Mouse (Mus musculus): ENCODE measurements around the gene Ncaph. TPM values are rescaled to one million over a fixed set of nuclear protein-coding genes. Genes with fewer than 3 reads are reported as not detected.
A peak's percentile ranks its signal among the peaks of the same experiment; 100 is the strongest.
"Not testable (repeated sequence)": the region's sequence is repeated elsewhere in the genome, so short reads cannot be mapped to it uniquely, and the experiment has no call there.

Ncaph gene
- polyA plus RNA-seq, 1 experiment from 2014 or later = 59.3 TPM

DNA sequence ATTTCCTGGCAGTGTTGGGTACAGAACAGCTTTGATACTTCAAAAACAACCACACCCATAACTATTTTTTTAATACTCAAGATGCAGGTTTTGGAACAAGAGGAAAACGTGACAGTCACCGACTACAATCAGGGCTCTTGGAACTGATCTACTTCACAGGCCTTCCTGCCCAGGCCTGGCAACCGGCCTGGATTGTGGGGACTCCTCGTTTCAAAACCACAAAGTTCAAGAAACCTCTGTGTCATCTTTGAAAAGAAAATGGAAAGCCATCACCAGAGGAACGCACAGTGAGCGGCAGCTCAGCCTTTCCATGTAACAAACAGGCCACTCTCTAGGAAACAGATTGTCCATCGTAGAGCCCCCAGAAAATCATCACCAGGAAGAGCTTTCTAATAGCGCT is 5.3 kb upstream of the Ncaph start:
- H3K9me3 ChIP-seq (replicated peaks) = no peaks in the 10 kb centered on the region
- H3K27me3 ChIP-seq = no peaks in the 10 kb centered on the region
- H3K4me1 ChIP-seq (replicated peaks) = peaks cover 75% of the 10 kb centered on the region
- 85% methylated on average over 8 of the region's 8 CpGs for WGBS (ENCODE audit: insufficient replicate concordance)
- H3K27ac ChIP-seq = no peak overlapping the region
- DNase-seq (no peak), ATAC-seq (ENCODE audit: low read depth) (no peak)
- no peak overlapping the region for H3K9ac ChIP-seq
- H3K4me3 ChIP-seq (replicated peaks) = no peak overlapping the region
- peaks cover 36% of the 10 kb centered on the region for H3K36me3 ChIP-seq
- no peak overlapping the region for H3K4me2 ChIP-seq

DNA sequence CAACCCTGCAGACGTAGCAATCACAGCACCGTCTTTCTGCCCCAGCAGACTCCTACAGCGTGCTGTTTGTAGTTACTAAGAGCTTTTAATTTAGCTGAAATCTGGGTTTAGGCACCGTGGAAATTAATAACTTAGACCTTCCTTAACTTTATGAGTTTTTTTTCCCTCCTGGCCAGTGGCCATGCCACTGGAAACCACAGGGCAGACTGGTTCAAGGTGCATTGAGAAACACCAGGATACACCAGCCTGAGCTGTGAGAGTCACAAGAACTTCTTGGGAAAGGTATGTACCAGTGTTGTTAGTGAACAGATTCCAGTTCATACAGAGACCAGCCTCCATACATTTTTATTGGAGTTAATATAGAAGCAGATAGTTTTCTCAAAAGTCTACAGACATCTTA is 4.7 kb upstream of the Ncaph start:
- no peaks in the 10 kb centered on the region for H3K27me3 ChIP-seq
- H3K36me3 ChIP-seq = peaks cover 36% of the 10 kb centered on the region
- H3K9ac ChIP-seq = no peak overlapping the region
- DNase-seq (no peak), ATAC-seq (ENCODE audit: low read depth) (no peak)
- H3K4me2 ChIP-seq = no peak overlapping the region
- H3K4me3 ChIP-seq (replicated peaks) = no peak overlapping the region
- WGBS (ENCODE audit: insufficient replicate concordance) = 87% methylated on average over 4 of the region's 4 CpGs
- H3K4me1 ChIP-seq (replicated peaks) = peaks cover 69% of the 10 kb centered on the region
- no peak overlapping the region for H3K27ac ChIP-seq
- H3K9me3 ChIP-seq (replicated peaks) = no peaks in the 10 kb centered on the region

DNA sequence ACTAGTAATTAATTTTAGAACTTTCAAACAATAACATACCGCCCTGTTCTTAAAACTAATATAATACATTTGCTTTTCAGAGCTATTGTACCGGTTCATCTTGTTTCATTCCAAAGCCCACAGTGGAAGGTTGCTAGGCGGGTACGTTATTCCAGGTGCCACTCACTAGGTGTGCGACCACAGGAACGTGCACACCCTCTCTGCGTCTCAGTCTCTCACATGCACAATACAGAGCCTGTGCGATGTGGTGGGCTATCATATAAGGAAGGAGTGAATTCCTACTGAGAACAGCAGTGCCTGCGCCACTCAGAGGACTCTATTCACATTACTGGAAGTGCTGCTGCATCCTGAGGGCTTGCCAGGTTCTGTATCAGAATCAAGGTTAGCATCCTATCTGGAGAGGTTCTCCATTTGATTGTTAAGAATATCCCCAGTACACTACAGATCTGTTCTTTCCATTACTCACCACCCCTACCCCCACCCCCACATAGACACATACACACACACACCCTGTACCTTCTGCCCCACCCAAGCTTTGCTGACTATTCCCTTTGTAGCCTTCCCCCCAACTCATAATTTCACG is 4.2 kb upstream of the Ncaph start:
- Histone ChIP-seq H3K4me3 (replicated peaks) (no peak overlapping the region), H3K36me3 (peaks cover 36% of the 10 kb centered on the region), H3K4me2 (no peak overlapping the region), H3K27me3 (no peaks in the 10 kb centered on the region), H3K9ac (peak overlapping the region; percentile 36; the same call in 1 of the 2 replicates), H3K9me3 (replicated peaks) (no peaks in the 10 kb centered on the region), H3K27ac (peak overlapping the region; percentile 13; the same call in 1 of the 2 replicates), H3K4me1 (replicated peaks) (peaks cover 71% of the 10 kb centered on the region)
- DNase-seq (no peak), ATAC-seq (ENCODE audit: low read depth) (no peak)
- WGBS (ENCODE audit: insufficient replicate concordance) = 82% methylated on average over 10 of the region's 10 CpGs

DNA sequence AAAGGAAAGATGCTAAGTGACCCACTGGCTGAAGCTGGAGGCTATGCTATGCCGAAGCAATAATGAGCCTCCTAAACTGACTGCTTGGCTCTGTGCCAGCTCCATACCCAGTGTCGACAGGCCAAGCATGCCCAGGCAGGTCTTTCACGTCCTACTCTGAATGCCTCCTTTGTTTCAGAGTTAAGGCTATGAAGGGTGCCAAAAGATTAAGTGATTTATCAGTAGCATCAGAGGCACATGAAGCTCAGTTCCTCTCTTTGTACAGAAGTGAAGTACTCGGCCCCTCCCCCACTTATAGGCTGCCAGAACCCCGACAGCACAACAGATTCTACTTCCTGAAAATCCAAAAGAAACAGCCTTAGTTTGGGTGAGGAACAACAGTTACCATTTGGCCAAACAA is 3.2 kb upstream of the Ncaph start:
- H3K9ac ChIP-seq = 0 out of 2 replicates have a peak overlapping the region, but pooled peaks have one; percentile 4
- H3K36me3 ChIP-seq = peaks cover 36% of the 10 kb centered on the region
- ATAC-seq (ENCODE audit: low read depth) (no peak), DNase-seq (no peak)
- no peak overlapping the region for H3K27ac ChIP-seq
- no peak overlapping the region for H3K4me3 ChIP-seq (replicated peaks)
- 19% methylated on average over 5 of the region's 5 CpGs for whole genome bisulfite sequencing (ENCODE audit: insufficient replicate concordance)
- H3K4me1 ChIP-seq (replicated peaks) = peaks cover 71% of the 10 kb centered on the region
- no peaks in the 10 kb centered on the region for H3K9me3 ChIP-seq (replicated peaks)
- no peak overlapping the region for H3K4me2 ChIP-seq
- no peaks in the 10 kb centered on the region for H3K27me3 ChIP-seq

DNA sequence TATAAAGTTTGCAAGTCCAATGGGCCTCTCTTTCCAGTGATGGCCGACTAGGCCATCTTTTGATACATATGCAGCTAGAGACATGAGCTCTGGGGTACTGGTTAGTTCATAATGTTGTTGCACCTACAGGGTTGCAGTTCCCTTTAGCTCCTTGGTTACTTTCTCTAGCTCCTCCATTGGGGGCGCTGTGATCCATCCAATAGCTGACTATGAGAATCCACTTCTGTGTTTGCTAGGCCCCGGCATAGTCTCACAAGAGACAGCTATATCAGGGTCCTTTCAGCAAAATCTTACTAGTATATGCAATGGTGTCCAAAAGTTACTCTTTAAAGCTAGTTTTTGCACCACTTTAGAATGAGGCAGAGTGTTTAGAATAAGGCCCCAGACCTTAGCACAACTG is 1.5 kb upstream of the Ncaph start:
- H3K27me3 ChIP-seq; H3K4me2 ChIP-seq; ATAC-seq (ENCODE audit: low read depth); H3K9ac ChIP-seq; H3K27ac ChIP-seq; H3K4me3 ChIP-seq (replicated peaks); H3K9me3 ChIP-seq (replicated peaks); DNase-seq: not testable (repeated sequence)
- 26% methylated on average over 3 of the region's 3 CpGs for WGBS (ENCODE audit: insufficient replicate concordance)
- peaks cover 70% of the 10 kb centered on the region for H3K4me1 ChIP-seq (replicated peaks)
- H3K36me3 ChIP-seq = peaks cover 19% of the 10 kb centered on the region

DNA sequence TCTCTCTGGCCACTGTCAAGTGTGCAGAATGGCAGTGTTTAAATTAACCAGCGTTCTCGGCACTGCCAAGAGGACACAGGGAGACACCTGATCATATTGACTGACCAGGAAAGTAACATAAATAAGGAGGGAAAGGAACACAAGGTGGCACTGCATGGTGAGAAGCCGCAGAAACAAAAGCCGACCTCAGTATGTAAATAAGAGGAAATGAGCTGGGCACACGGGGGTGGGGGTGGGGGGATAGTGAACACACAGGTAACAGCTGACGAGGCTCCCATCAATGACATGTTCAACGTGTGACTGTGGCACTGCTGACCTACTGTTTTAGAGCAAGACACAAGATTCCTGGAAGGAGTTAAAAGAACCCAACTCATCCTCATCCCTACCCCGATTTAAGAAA is 2.4 kb downstream of the Ncaph start:
- Histone ChIP-seq H3K4me2 (peak overlapping the region; percentile 73), H3K36me3 (peaks cover 21% of the 10 kb centered on the region), H3K4me1 (replicated peaks) (peaks cover 55% of the 10 kb centered on the region), H3K27me3 (no peaks in the 10 kb centered on the region), H3K9ac (peak overlapping the region; percentile 82), H3K27ac (no peak overlapping the region), H3K9me3 (replicated peaks) (no peaks in the 10 kb centered on the region), H3K4me3 (replicated peaks) (peak overlapping the region; percentile 73)
- 59% methylated on average over 8 of the region's 8 CpGs for WGBS (ENCODE audit: insufficient replicate concordance)
- DNase-seq (no peak), ATAC-seq (ENCODE audit: low read depth) (no peak)

DNA sequence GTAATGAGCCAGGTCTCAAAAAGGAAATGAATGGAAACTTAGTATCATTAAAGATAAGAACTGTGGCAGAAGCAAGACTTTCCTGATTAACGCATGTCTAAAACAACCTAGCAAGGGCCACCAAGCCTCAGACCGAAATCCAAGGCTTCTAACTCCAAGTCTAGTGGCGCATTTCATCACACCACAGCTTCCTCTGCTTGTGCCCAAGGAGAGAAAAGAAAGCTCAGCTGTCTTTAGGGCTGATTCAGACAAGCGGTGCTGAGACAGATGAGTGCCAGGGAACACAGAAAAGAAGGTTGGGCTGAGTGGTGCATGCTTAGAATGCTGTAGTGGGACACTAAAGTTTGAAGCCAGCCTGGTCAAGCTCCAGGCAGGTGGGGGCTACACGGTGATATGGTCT is 4.8 kb downstream of the Ncaph start:
- Histone ChIP-seq H3K9me3 (replicated peaks) (no peaks in the 10 kb centered on the region), H3K36me3 (peaks cover 46% of the 10 kb centered on the region), H3K4me1 (replicated peaks) (peaks cover 44% of the 10 kb centered on the region), H3K27ac (peak overlapping the region; percentile 11; the same call in 1 of the 2 replicates), H3K4me2 (no peak overlapping the region), H3K9ac (no peak overlapping the region), H3K4me3 (replicated peaks) (no peak overlapping the region), H3K27me3 (no peaks in the 10 kb centered on the region)
- DNase-seq = no peak
- ATAC-seq (ENCODE audit: low read depth) = no peak
- whole genome bisulfite sequencing (ENCODE audit: insufficient replicate concordance) = 61% methylated on average over 5 of the region's 5 CpGs

DNA sequence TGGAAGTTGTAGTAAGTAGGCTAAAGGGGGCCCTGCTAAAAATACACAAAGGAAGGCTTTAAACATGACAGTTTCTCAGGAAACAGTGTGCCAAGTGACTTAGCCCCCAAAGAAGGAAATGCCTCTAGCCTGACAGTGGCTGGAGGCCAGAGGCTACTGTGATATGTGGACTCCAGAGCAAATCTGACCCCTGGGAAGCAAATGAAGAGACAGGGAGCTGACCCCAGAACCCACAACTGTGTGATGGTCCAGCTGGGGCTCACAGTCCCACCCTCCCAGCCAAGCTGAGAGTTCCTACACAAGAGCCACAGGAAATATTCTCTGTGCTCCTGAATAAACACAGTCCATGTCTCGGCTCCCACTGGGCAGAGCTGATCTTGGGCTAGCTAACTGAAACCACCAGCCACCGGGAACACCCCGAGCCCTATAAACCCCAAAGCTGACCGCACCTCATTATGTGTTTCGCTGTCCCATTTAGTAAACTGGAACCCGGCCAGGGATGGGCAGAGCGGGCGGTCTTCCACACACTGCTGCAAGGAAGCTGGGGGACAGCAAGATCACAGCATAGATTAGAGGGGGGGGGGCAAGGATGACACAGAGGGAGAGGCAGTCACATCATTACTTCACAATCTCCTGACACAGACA is 12.0 kb downstream of the Ncaph start:
- no peak for ATAC-seq (ENCODE audit: low read depth)
- Histone ChIP-seq H3K27me3 (no peaks in the 10 kb centered on the region), H3K36me3 (peaks cover 99% of the 10 kb centered on the region), H3K9ac (no peak overlapping the region), H3K4me1 (replicated peaks) (no peaks in the 10 kb centered on the region), H3K4me3 (replicated peaks) (no peak overlapping the region), H3K27ac (no peak overlapping the region), H3K4me2 (no peak overlapping the region), H3K9me3 (replicated peaks) (no peaks in the 10 kb centered on the region)
- 93% methylated on average over 8 of the region's 8 CpGs for WGBS (ENCODE audit: insufficient replicate concordance)
- no peak for DNase-seq

DNA sequence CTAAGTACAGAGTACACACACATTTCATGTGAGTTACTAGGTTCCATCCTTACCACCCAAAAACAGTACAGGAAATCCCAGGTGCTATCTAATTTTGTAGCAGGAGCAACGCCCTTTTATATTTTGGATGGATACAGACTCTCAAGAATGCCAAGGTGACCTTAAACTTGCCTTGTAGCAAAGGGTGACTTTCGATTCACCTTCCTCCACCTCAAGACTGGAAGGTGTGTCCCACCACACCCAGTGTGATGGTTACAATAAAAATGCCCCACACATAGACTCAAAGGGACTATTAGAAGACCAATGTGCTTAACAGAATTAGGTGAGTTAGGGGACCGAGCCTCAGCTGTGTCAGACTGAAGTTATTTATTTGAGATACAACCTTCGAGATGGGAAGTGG is 24.8 kb downstream of the Ncaph start:
- Histone ChIP-seq H3K4me3 (replicated peaks) (no peak overlapping the region), H3K4me2 (no peak overlapping the region), H3K27ac (no peak overlapping the region), H3K27me3 (no peaks in the 10 kb centered on the region), H3K9ac (no peak overlapping the region), H3K4me1 (replicated peaks) (no peaks in the 10 kb centered on the region), H3K36me3 (peaks cover 99% of the 10 kb centered on the region), H3K9me3 (replicated peaks) (no peaks in the 10 kb centered on the region)
- WGBS (ENCODE audit: insufficient replicate concordance) = 94% methylated on average over 4 of the region's 4 CpGs
- DNase-seq (no peak), ATAC-seq (ENCODE audit: low read depth) (no peak)

DNA sequence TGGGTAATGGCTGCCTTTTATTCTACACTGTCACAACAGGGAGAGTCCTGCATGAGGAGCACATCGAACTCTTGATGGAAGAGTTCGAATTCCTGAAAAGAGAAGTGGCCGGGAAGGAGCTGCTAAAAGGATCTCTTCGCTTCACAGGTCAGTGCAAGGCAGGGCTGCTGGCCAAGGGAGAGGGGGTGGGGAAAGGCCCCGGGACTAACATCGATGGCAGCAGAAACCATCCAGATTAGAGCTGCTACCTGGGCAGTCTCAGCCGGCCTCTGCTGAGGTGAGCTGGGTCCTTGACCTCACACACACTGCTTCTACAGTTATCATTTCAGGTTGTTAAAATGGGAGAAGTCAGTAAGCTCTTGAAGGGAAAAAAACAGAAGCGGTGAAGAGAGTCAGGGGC is 41.8 kb downstream of the Ncaph start:
- no peak overlapping the region for H3K4me2 ChIP-seq
- H3K27me3 ChIP-seq = no peaks in the 10 kb centered on the region
- WGBS (ENCODE audit: insufficient replicate concordance) = 75% methylated on average over 8 of the region's 8 CpGs
- no peak overlapping the region for H3K9ac ChIP-seq
- no peak overlapping the region for H3K27ac ChIP-seq
- H3K9me3 ChIP-seq (replicated peaks) = no peaks in the 10 kb centered on the region
- no peak overlapping the region for H3K4me3 ChIP-seq (replicated peaks)
- no peak for ATAC-seq (ENCODE audit: low read depth)
- DNase-seq = no peak
- H3K4me1 ChIP-seq (replicated peaks) = no peaks in the 10 kb centered on the region
- H3K36me3 ChIP-seq = peaks cover 16% of the 10 kb centered on the region

DNA sequence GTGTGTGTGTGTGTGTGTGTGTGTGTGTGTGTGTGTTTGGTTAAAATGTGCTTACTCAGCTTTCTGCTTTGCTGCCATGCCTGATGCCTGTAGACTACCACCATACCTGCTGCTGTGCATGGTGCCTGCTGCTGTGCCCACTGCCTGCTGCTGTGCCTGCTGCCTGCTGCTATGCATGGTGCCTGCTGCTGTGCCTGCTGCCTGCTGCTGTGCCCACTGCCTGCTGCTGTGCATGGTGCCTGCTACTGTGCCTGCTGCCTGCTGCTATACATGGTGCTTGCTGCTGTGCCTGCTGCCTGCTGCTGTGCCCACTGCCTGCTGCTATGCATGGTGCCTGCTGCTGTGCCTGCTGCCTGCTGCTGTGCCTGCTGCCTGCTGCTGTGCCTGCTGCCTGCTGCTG is 43.6 kb downstream of the Ncaph start:
- H3K9ac ChIP-seq; DNase-seq; H3K9me3 ChIP-seq (replicated peaks); H3K4me2 ChIP-seq; H3K4me3 ChIP-seq (replicated peaks); ATAC-seq (ENCODE audit: low read depth); H3K4me1 ChIP-seq (replicated peaks); H3K27ac ChIP-seq; H3K27me3 ChIP-seq: not testable (repeated sequence)
- peaks cover 21% of the 10 kb centered on the region for H3K36me3 ChIP-seq

DNA sequence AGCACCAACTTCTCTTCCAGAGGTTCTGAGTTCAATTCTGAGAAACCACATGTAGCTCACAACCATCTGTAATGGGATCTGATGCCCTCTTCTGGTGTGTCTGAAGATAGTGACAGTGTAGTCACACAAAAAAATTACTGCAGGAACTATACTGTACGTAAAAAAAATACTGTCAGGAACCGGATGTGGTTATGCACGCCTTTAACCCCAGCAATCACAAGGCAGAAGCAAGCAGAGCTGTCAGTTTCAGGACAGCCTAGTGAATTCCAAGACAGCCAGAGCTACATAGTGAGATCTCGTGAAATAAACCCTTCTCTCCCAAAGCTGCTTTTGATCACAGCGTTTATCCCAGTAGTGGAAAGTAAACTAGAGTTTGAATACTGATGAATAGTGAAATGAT is 47.5 kb downstream of the Ncaph start:
- Histone ChIP-seq H3K9me3 (replicated peaks) (no peaks in the 10 kb centered on the region), H3K27ac (no peak overlapping the region), H3K36me3 (peaks cover 34% of the 10 kb centered on the region), H3K27me3 (no peaks in the 10 kb centered on the region), H3K4me3 (replicated peaks) (no peak overlapping the region), H3K9ac (no peak overlapping the region), H3K4me2 (no peak overlapping the region), H3K4me1 (replicated peaks) (peaks cover 1% of the 10 kb centered on the region)
- 51% methylated on average over 5 of the region's 5 CpGs for WGBS (ENCODE audit: insufficient replicate concordance)
- no peak for ATAC-seq (ENCODE audit: low read depth)
- DNase-seq = no peak
